Mouse (Mus musculus) limb, embryonic 14.5 days (tissue): ENCODE results near the gene Smoc2. TPM values are rescaled to one million over a fixed set of nuclear protein-coding genes. Genes with fewer than 3 reads are reported as not detected.
A peak's percentile ranks its signal among the peaks of the same experiment; 100 is the strongest.

Source experiments
- ATAC-seq: fragments of 200-750 bp; cut with Nextera tagmentation; 2 replicates; pipeline ENCODE4 v1.8.0; 2017; ENCODE audit warnings: low read depth, moderate number of reproducible peaks, moderate TSS enrichment; ENCODE audit not compliant: low FRiP score
- DNase-seq: peaks from one replicate; pipeline ENCODE4 v3.0.0-alpha.2; 2015; ENCODE audit warnings: low spot score
- H3K27ac ChIP-seq: fragments of 300-500 bp; sonication (generic); replicated peaks from 2 replicates; pipeline ENCODE4 v1.5.1; 2014; ENCODE audit warnings: low read depth, mild to moderate bottlenecking, low read length, moderate library complexity, mixed read lengths
- H3K27me3 ChIP-seq: fragments of 300-500 bp; sonication (generic); 2 replicates; pipeline ENCODE4 v1.6.1; 2014; ENCODE audit warnings: low read length, mixed read lengths; ENCODE audit not compliant: control insufficient read depth, insufficient read depth
- H3K36me3 ChIP-seq: fragments of 300-500 bp; sonication (generic); 2 replicates; pipeline ENCODE4 v1.6.1; 2014; ENCODE audit warnings: mild to moderate bottlenecking, low read length, moderate library complexity, mixed read lengths; ENCODE audit not compliant: control insufficient read depth, insufficient read depth
- H3K4me1 ChIP-seq: fragments of 300-500 bp; sonication (generic); 2 replicates; pipeline ENCODE4 v1.6.1; 2014; ENCODE audit warnings: antibody characterized with exemption, low read length, mixed read lengths; ENCODE audit not compliant: control insufficient read depth, insufficient read depth
- H3K4me2 ChIP-seq: fragments of 300-500 bp; sonication (generic); replicated peaks from 2 replicates; pipeline ENCODE4 v1.6.1; 2014; ENCODE audit warnings: low read depth, mild to moderate bottlenecking, low read length, moderate library complexity; ENCODE audit not compliant: severe bottlenecking
- H3K4me3 ChIP-seq: fragments of 300-500 bp; sonication (generic); replicated peaks from 2 replicates; pipeline ENCODE4 v1.5.1; 2014; ENCODE audit warnings: low read length
- H3K9ac ChIP-seq: fragments of 300-500 bp; sonication (generic); 2 replicates; pipeline ENCODE4 v1.6.1; 2014; ENCODE audit warnings: mild to moderate bottlenecking, low read depth, low read length, moderate library complexity; ENCODE audit not compliant: severe bottlenecking
- H3K9me3 ChIP-seq: fragments of 300-500 bp; sonication (generic); 2 replicates; pipeline ENCODE4 v1.6.1; 2016; ENCODE audit warnings: low read length; ENCODE audit not compliant: control insufficient read depth
- POLR2A ChIP-seq: fragments of 200-500 bp; IDR thresholded peaks from 2 replicates; pipeline ENCODE4 v1.8.0; 2012; ENCODE audit warnings: inconsistent platforms, mild to moderate bottlenecking, moderate library complexity, borderline replicate concordance; ENCODE audit not compliant: insufficient read depth, insufficient read length; ENCODE audit errors: extremely low read depth
- WGBS: fragments of 180-500 bp; shearing (Covaris S2); extraction: QIAGEN DNeasy Blood & Tissue Kit; methylation state at CpG from one replicate; pipeline ENCODE4 v1.1.7; 2014; 5-methylcytosine and 5-hydroxymethylcytosine counted together
- polyA plus RNA-seq, 2 experiments: library from polyadenylated mRNA; depleted of rRNA in 1 of 2; stranded (reverse) in 1 of 2; unstranded in 1 of 2; fragments of >200 nt; fragmentation: Nextera tagmentation in 1 of 2; extraction: Ambion mirVana in 1 of 2; gene quantifications; 2 replicates each; pipeline versions ENCODE4 v1.2.1 to v1.2.3; 2012 to 2014

The Smoc2 gene
- polyA plus RNA-seq, 2 experiments: 152 to 168 TPM

DNA sequence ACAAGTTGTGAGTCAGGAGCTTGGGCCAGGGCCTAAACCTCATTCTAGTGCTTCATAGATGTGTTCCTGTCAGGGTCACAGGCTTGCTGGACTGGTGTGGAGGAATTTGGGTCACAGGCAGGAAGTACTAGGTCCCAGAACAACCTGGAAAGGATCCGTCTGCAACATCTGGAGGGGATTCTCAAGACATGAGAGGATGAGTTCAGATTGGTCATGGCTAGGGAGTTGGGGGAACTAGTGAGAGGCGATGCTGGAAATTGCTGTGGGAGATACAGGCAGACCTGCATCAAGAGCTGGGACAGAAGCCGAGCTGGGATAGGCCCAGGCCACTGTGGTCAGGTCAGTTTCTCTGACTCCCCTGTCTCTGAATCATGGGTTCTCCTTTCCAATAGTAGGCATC lies 15.8 kb downstream of the Smoc2 start:
- Histone ChIP-seq H3K36me3 (no peaks in the 10 kb centered on the region), H3K9me3 (no peaks in the 10 kb centered on the region), H3K4me1 (no peaks in the 10 kb centered on the region), H3K4me3 (no peak overlapping the region), H3K4me2 (no peak overlapping the region), H3K27ac (no peak overlapping the region), H3K9ac (no peak overlapping the region), H3K27me3 (no peaks in the 10 kb centered on the region)
- ATAC-seq (no peak), DNase-seq (no peak)
- 75% methylated on average over 3 of the region's 3 CpGs for WGBS
- TF ChIP-seq POLR2A: no peak

DNA sequence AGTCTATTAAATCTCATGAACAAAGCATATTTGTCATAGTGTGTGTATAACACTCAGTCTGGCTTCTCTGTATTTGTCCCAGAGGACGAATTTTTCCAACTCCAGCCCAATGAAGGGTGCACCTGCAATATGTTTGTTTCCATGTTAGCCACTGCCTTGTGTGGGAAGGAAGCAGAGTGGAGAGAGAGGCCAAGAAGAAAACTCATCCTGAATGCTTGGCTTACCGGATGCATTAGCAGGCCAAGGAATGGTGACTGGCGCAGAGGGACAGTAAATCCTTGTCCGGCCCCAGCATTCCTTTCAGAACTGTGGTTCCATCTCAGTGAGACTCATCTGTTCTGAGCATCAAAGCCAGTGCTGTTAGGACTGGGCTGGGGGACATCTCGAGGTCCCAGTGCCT lies 21.1 kb downstream of the Smoc2 start:
- Histone ChIP-seq H3K27me3 (no peaks in the 10 kb centered on the region), H3K27ac (no peak overlapping the region), H3K4me2 (no peak overlapping the region), H3K4me3 (no peak overlapping the region), H3K4me1 (peaks cover 8% of the 10 kb centered on the region; the same call in 1 of the 2 replicates), H3K9ac (no peak overlapping the region), H3K36me3 (no peaks in the 10 kb centered on the region), H3K9me3 (no peaks in the 10 kb centered on the region)
- peak; percentile 47; the same call in 1 of the 2 replicates for ATAC-seq
- WGBS: 67% methylated on average over 5 of the region's 5 CpGs
- peak; percentile 50 for DNase-seq
- TF ChIP-seq POLR2A: no peak

DNA sequence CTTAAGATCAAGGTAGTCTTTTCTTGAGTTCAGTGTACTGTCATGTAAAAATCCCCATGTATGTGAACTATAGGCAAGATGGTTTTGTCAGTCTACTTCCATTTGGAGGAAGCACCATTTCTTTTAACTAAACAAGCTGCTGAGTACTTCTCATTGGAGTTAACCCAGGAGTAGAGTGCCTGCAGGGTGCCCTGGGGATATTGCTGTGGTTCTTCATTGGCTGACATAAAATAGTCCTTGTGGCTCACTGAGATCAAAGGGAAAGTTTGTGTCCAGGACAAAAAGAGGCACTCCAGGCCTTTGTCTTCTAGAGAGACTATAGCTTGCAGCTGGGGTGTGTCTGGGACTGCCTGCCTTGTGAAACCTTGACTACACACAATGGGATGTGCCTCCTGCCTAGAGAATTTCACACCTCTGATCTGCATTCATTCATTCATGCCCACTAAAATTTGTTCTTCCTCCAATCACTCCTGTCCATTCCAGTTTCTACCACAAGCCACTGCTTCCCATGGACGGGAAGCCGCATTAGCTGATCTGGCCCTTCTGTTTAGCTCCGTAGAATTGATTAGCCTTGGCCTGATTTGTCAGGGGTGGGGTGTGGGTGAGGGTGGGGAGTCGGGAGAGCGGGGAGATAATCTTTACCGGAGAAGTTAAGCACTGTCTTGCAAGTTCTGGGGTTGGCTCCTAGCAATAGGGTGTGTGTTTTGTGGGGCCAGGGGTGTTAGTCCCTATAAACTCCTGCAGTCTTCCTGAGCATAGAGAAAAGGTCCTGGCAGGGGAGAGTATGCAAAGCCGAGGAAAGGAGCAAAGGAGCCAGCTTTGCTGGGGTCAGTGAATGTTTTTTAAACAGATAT lies 22.4 kb downstream of the Smoc2 start:
- H3K9ac ChIP-seq: no peak overlapping the region
- H3K4me3 ChIP-seq: no peak overlapping the region
- no peaks in the 10 kb centered on the region for H3K27me3 ChIP-seq
- no peak overlapping the region for H3K27ac ChIP-seq
- TF ChIP-seq POLR2A: no peak
- H3K9me3 ChIP-seq: no peaks in the 10 kb centered on the region
- DNase-seq: no peak
- H3K36me3 ChIP-seq: no peaks in the 10 kb centered on the region
- H3K4me1 ChIP-seq: peaks cover 8% of the 10 kb centered on the region; the same call in 1 of the 2 replicates
- 47% methylated on average over 7 of the region's 7 CpGs for WGBS
- no peak overlapping the region for H3K4me2 ChIP-seq
- ATAC-seq: no peak

DNA sequence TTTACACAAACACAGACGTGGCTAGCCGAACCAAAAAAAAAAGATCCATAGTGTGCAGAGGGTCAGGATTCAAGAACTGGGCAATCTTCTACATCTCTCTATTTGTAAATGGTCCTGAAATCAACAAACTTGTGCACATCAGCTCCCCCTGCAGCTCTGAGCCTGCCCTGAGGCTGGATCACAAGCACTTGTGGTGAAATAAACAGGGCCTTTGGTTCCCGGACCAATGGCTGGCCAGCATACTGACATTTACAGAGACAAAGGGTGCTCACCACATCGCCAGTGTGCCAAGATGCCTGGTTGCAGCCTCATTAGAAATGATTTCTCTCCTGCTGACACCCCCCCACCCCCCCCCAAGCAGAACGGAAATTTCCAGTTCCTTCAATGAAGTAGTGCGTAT lies 23.1 kb downstream of the Smoc2 start:
- no peak for TF ChIP-seq POLR2A
- no peak overlapping the region for H3K9ac ChIP-seq
- no peak overlapping the region for H3K27ac ChIP-seq
- H3K4me1 ChIP-seq: peaks cover 8% of the 10 kb centered on the region; the same call in 1 of the 2 replicates
- no peaks in the 10 kb centered on the region for H3K9me3 ChIP-seq
- H3K4me2 ChIP-seq: no peak overlapping the region
- no peaks in the 10 kb centered on the region for H3K36me3 ChIP-seq
- no peak for ATAC-seq
- DNase-seq: no peak
- WGBS: 37% methylated on average over 6 of the region's 6 CpGs
- H3K4me3 ChIP-seq: no peak overlapping the region
- H3K27me3 ChIP-seq: no peaks in the 10 kb centered on the region

DNA sequence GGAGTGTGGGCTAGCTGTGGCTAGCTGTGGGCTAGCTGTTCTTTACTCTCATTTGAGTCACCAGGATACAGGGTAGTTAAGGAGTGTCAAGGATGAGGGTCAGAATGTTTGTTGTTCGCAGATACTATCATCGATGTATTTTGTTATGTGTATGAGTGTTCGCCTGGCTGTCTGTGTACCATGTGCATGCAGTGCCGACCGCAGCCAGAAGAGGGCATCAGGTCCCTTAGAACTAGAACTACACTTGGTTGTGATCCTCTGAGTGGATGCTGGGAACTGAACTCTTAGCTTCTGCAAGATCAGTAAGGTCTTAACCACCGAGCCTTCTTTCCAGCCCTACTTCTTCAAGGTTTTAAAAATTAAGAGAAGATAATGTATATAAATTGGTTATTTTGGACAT lies 24.4 kb downstream of the Smoc2 start:
- H3K36me3 ChIP-seq: no peaks in the 10 kb centered on the region
- no peak overlapping the region for H3K4me3 ChIP-seq
- WGBS: 97% methylated on average over 6 of the region's 6 CpGs
- no peak overlapping the region for H3K9ac ChIP-seq
- no peak for TF ChIP-seq POLR2A
- peaks cover 8% of the 10 kb centered on the region; the same call in 1 of the 2 replicates for H3K4me1 ChIP-seq
- no peak for ATAC-seq
- no peaks in the 10 kb centered on the region for H3K9me3 ChIP-seq
- no peak for DNase-seq
- no peak overlapping the region for H3K27ac ChIP-seq
- no peak overlapping the region for H3K4me2 ChIP-seq
- H3K27me3 ChIP-seq: no peaks in the 10 kb centered on the region
